Mouse (Mus musculus) embryonic facial prominence, embryonic 14.5 days (tissue): Measurements from ENCODE around the gene Cnp. TPM values are rescaled to one million over a fixed set of nuclear protein-coding genes. Genes with fewer than 3 reads are reported as not detected.

Source experiments
- ATAC-seq: fragments of 200-750 bp; cut with Nextera tagmentation; 2 replicates; pipeline ENCODE4 v1.8.0; 2017; ENCODE audit warnings: low read depth, moderate number of reproducible peaks, moderate TSS enrichment
- DNase-seq: peaks from one replicate; pipeline ENCODE4 v3.0.0-alpha.2; 2015; ENCODE audit warnings: low spot score
- H3K27ac ChIP-seq: fragments of 300-500 bp; sonication (generic); replicated peaks from 2 replicates; pipeline ENCODE4 v1.5.1; 2014; ENCODE audit warnings: low read depth, mild to moderate bottlenecking, low read length, moderate library complexity
- H3K27me3 ChIP-seq: fragments of 300-500 bp; sonication (generic); replicated peaks from 2 replicates; pipeline ENCODE4 v1.6.1; 2014; ENCODE audit warnings: low read length; ENCODE audit not compliant: control insufficient read depth, insufficient read depth
- H3K36me3 ChIP-seq: fragments of 300-500 bp; sonication (generic); 2 replicates; pipeline ENCODE4 v1.6.1; 2014; ENCODE audit warnings: low read length, mixed read lengths; ENCODE audit not compliant: control insufficient read depth, insufficient read depth
- H3K4me1 ChIP-seq: fragments of 300-500 bp; sonication (generic); 2 replicates; pipeline ENCODE4 v1.6.1; 2014; ENCODE audit warnings: antibody characterized with exemption, low read length; ENCODE audit not compliant: control insufficient read depth, insufficient read depth
- H3K4me2 ChIP-seq: fragments of 300-500 bp; sonication (generic); 2 replicates; pipeline ENCODE4 v1.6.1; 2014; ENCODE audit warnings: low read depth, mild to moderate bottlenecking, low read length, moderate library complexity, mixed read lengths
- H3K4me3 ChIP-seq: fragments of 300-500 bp; sonication (generic); 2 replicates; pipeline ENCODE4 v1.5.1; 2014; ENCODE audit warnings: low read depth, mild to moderate bottlenecking, low read length
- H3K9ac ChIP-seq: fragments of 300-500 bp; sonication (generic); 2 replicates; pipeline ENCODE4 v1.6.1; 2014; ENCODE audit warnings: low read depth, mild to moderate bottlenecking, low read length, moderate library complexity, mixed read lengths
- H3K9me3 ChIP-seq: fragments of 300-500 bp; sonication (generic); 2 replicates; pipeline ENCODE4 v1.6.1; 2016; ENCODE audit warnings: low read length; ENCODE audit not compliant: control insufficient read depth
- WGBS: fragments of 180-500 bp; shearing (Covaris S2); extraction: QIAGEN DNeasy Blood & Tissue Kit; methylation state at CpG from one replicate; pipeline ENCODE4 v1.1.7; 2014; 5-methylcytosine and 5-hydroxymethylcytosine counted together
- polyA plus RNA-seq: library from polyadenylated mRNA; unstranded; fragments of >200 nt; fragmentation: Nextera tagmentation; extraction: Ambion mirVana; gene quantifications from 2 replicates; pipeline ENCODE4 v1.2.1, GENCODE M21; 2014

The Cnp gene
- polyA plus RNA-seq, 1 experiment from 2014 or later, result 33.6 TPM

DNA sequence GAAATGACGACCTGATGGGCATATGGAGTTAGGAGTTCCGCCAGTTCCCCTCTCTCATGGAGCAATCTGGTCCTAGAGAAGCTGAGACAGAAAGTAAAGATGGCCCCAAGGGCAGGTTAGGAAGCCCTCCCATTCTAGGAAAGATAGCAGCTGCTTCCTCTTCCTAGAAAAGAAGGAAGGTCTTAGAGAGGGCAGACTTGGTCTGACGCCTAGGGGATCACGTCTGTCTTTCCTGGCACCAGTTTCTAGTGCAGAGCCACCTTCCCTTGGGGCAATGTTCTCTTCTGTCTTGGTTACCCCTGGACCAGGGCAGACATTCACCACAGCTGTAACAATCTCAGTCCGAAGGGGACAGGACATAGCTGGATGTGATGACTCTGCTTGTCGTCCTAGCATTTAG lies 26.6 kb upstream of the Cnp start:
- Histone ChIP-seq H3K9me3 (no peaks in the 10 kb centered on the region), H3K9ac (no peak overlapping the region), H3K4me2 (no peak overlapping the region), H3K27ac (no peak overlapping the region), H3K4me1 (peaks cover 4% of the 10 kb centered on the region; the same call in 1 of the 2 replicates), H3K27me3 (no peaks in the 10 kb centered on the region; the same call in 1 of the 2 replicates), H3K4me3 (no peak overlapping the region), H3K36me3 (no peaks in the 10 kb centered on the region)
- ATAC-seq, result no peak
- WGBS, result 73% methylated on average over 6 of the region's 6 CpGs
- no peak for DNase-seq

DNA sequence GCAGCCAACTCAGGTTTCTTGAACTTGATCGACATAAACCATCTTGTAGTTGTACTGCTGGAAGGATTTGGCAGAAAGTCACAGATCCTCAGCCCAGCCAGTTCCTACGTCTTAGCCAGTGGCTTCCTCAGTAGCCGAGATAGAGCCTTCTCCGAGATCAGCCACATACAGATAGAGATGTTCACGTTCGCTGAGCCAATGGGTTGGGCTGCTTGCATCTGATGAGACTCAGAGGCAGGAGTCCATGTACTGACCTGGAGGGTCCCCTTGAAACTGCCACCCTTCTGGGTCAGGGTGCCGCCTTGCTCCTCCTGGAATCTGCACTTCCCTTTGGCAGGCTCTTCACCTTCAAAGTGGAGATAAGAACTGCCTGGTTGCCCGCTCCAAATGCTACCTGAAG lies 25.2 kb upstream of the Cnp start:
- H3K9ac ChIP-seq, result no peak overlapping the region
- no peak overlapping the region for H3K4me2 ChIP-seq
- no peaks in the 10 kb centered on the region for H3K36me3 ChIP-seq
- H3K9me3 ChIP-seq, result no peaks in the 10 kb centered on the region
- no peak for ATAC-seq
- H3K27me3 ChIP-seq, result no peaks in the 10 kb centered on the region; the same call in 1 of the 2 replicates
- no peak for DNase-seq
- no peak overlapping the region for H3K27ac ChIP-seq
- no peak overlapping the region for H3K4me3 ChIP-seq
- H3K4me1 ChIP-seq, result peaks cover 4% of the 10 kb centered on the region; the same call in 1 of the 2 replicates
- 89% methylated on average over 8 of the region's 8 CpGs for WGBS

DNA sequence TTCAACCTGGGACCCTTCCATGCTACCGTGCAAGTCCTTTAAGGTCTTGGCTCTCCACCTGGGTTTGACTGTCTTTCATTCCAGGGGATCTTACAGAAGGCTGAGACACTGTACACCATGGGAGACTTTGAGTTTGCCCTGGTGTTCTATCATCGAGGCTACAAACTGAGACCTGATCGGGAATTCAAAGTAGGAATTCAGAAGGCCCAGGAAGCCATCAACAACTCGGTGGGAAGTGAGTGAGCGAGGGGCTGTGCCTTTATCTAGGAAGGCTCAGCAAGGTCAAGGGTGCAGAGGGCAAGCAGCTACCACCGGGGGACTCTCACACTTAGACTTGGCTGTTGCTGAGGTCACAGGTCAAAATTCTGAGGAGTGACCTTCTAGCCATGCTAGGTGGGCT lies 24.6 kb upstream of the Cnp start:
- Histone ChIP-seq H3K4me3 (no peak overlapping the region), H3K36me3 (no peaks in the 10 kb centered on the region), H3K4me1 (peaks cover 2% of the 10 kb centered on the region; the same call in 1 of the 2 replicates), H3K27me3 (no peaks in the 10 kb centered on the region; the same call in 1 of the 2 replicates), H3K4me2 (no peak overlapping the region), H3K9ac (no peak overlapping the region), H3K9me3 (no peaks in the 10 kb centered on the region), H3K27ac (no peak overlapping the region)
- DNase-seq (no peak), ATAC-seq (no peak)
- WGBS, result 65% methylated on average over 6 of the region's 6 CpGs

DNA sequence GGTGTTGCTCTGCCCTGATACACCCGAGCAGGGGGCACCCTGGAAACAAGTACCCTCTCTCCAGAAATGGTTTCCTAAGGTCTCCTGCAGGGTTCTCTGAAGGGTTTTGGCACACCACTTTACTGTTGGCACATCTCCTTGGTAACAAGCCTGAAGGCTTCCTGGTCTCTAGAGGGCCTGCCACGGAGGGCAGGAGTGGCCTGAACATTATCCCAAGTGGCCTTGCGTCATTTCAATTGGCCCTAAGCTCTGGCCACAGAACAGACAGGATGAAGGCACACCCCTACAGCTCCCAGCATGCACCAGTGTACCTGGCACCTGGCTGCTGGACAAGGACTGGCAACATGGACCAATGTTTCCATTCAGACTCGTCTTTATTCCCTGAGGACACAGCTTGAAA lies 21.9 kb upstream of the Cnp start:
- DNase-seq (no peak), ATAC-seq (no peak)
- H3K4me1 ChIP-seq, result no peaks in the 10 kb centered on the region
- no peak overlapping the region for H3K4me2 ChIP-seq
- 82% methylated on average over 4 of the region's 4 CpGs for WGBS
- H3K9me3 ChIP-seq, result no peaks in the 10 kb centered on the region
- no peak overlapping the region for H3K9ac ChIP-seq
- no peaks in the 10 kb centered on the region for H3K36me3 ChIP-seq
- no peak overlapping the region for H3K4me3 ChIP-seq
- no peaks in the 10 kb centered on the region for H3K27me3 ChIP-seq
- no peak overlapping the region for H3K27ac ChIP-seq

DNA sequence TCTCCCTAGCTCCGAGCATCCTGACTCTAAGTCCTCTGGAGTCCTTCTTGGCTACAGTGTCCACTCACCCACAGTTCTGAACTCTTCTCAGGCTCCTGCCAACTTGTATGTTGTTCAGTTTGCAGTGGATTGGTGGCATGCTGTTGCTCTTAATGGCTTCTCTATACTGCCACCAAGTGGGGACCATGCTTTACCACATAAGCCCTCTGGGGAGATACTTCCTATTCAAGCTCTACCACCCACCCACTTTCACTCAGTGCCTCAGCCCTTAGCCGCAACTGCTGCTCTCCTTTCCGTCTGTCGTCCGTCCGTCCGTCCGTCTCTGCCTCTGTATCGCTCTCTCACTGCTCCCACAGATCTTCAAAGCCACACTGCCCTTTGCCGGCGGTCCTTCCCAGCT lies 19.1 kb upstream of the Cnp start:
- Histone ChIP-seq H3K4me3 (no peak overlapping the region), H3K27ac (no peak overlapping the region), H3K9ac (no peak overlapping the region), H3K36me3 (no peaks in the 10 kb centered on the region), H3K27me3 (no peaks in the 10 kb centered on the region), H3K4me2 (peak overlapping the region; percentile 35), H3K9me3 (no peaks in the 10 kb centered on the region), H3K4me1 (no peaks in the 10 kb centered on the region)
- ATAC-seq, result peak; percentile 53; the same call in 1 of the 2 replicates
- WGBS, result 17% methylated on average over 11 of the region's 11 CpGs
- DNase-seq, result peak; percentile 91

DNA sequence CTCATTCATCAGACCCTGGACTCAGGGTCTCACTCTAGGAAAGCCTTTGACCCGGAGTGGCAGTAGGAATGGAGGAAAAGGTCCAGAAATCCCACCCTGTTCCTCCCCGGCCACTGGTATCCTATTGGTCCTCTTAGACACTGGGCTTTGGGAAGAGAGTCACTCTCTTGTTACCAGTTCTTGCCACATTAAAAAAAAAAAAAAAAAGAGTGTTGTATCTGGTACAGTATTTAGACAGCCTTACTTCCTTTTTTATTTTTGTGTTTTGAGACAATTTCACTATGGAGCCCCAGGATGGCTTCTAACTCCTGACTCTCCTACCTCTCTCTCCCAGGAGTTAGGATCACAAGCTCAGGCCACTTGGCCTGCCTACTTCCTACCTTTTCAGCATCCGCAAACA lies 17.1 kb upstream of the Cnp start:
- Histone ChIP-seq H3K36me3 (no peaks in the 10 kb centered on the region), H3K9me3 (no peaks in the 10 kb centered on the region), H3K9ac (no peak overlapping the region), H3K27me3 (no peaks in the 10 kb centered on the region), H3K4me3 (no peak overlapping the region), H3K27ac (no peak overlapping the region), H3K4me1 (no peaks in the 10 kb centered on the region), H3K4me2 (no peak overlapping the region)
- DNase-seq, result no peak
- ATAC-seq, result no peak
- 72% methylated on average over 3 of the region's 3 CpGs for WGBS

DNA sequence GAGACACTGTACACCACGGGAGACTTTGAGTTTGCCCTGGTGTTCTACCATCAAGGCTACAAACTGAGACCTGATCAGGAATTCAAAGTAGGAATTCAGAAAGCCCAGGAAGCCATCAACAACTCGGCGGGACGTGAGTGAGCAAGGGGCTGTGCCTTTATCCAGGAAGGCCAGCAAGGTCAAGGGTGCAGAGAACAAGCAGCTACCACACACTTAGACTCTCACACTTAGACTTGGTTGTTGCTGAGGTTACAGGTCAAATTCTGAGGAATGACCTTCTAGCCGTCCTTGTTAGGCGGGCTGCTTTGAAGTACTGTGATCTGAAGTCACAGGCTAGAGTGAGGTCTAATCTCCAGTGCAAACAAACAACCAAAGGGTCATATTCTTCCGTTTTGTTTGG lies 15.2 kb upstream of the Cnp start:
- Histone ChIP-seq H3K36me3 (no peaks in the 10 kb centered on the region), H3K9ac (no peak overlapping the region)
- WGBS, result 31% methylated on average over 7 of the region's 7 CpGs

DNA sequence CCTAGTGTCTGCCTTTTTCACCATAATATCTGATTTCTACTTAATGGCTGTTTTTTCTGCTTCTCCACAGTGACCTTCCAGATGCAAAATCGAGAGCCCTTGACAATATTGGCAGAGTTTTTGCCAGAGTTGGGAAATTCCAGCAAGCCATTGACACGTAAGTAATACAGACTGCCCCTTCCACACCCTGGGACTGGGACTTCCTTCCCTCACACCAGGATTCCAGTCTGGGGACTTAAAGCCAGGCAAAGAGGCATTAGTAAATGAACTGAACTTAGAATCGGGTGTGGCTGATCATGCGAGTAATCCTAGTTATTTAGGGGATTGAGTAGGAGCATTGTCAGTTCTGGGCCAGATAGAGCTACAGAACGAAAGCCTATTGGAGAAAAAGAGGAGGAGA lies 13.0 kb upstream of the Cnp start:
- H3K9ac ChIP-seq, result no peak overlapping the region
- H3K4me1 ChIP-seq, result no peaks in the 10 kb centered on the region
- no peaks in the 10 kb centered on the region for H3K36me3 ChIP-seq
- no peaks in the 10 kb centered on the region for H3K27me3 ChIP-seq
- H3K9me3 ChIP-seq, result no peaks in the 10 kb centered on the region
- no peak for DNase-seq
- no peak overlapping the region for H3K27ac ChIP-seq
- no peak overlapping the region for H3K4me2 ChIP-seq
- H3K4me3 ChIP-seq, result no peak overlapping the region
- 46% methylated on average over 5 of the region's 5 CpGs for WGBS
- ATAC-seq, result no peak

More for the DNA sequence above, 15.2 kb upstream of the Cnp start:
- Histone ChIP-seq H3K4me3 (no peak overlapping the region), H3K27ac (no peak overlapping the region), H3K9me3 (no peaks in the 10 kb centered on the region), H3K4me2 (no peak overlapping the region), H3K4me1 (no peaks in the 10 kb centered on the region), H3K27me3 (no peaks in the 10 kb centered on the region)
- no peak for DNase-seq
- no peak for ATAC-seq

DNA sequence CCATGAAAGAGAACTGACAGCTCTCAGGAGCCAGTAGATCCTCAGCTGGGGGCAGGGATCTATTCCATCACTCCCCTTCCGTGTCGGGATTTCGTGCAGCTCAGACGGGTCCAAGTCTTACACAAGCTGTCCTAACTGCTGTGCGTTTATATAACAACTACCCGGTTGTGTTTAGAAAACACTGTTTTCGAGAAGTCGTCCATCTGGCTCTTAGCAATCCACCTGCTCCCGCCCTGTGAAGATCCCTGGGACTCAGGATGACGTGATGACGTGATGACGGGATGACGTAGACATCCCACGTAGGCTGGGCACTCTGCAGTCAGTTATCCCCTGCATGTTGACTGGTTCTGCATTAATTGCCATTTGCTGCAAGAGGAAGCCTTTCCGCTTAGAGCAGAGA lies 10.4 kb upstream of the Cnp start:
- Histone ChIP-seq H3K27ac (no peak overlapping the region), H3K27me3 (no peaks in the 10 kb centered on the region), H3K4me1 (no peaks in the 10 kb centered on the region), H3K9me3 (no peaks in the 10 kb centered on the region), H3K36me3 (no peaks in the 10 kb centered on the region), H3K4me2 (no peak overlapping the region), H3K4me3 (no peak overlapping the region), H3K9ac (no peak overlapping the region)
- ATAC-seq, result no peak
- DNase-seq, result no peak
- 73% methylated on average over 15 of the region's 15 CpGs for WGBS
